Mouse (Mus musculus) ES-E14 (cell line): Measurements from ENCODE around the gene Metap1. TPM values are rescaled to one million over a fixed set of nuclear protein-coding genes. Genes with fewer than 3 reads are reported as not detected.

Experiments
- DNase-seq: peaks from one replicate; pipeline ENCODE4 v3.0.0-alpha.2; 2013; ENCODE audit warnings: low read depth, low spot score
- H3K27ac ChIP-seq: 2 replicates; pipeline ENCODE4 v1.5.1; 2012; ENCODE audit warnings: low read depth, mild to moderate bottlenecking, low read length, moderate library complexity, mixed read lengths; ENCODE audit not compliant: poor library complexity, insufficient read depth, severe bottlenecking
- H3K36me3 ChIP-seq: 2 replicates; pipeline ENCODE4 v1.6.1; 2012; ENCODE audit warnings: mild to moderate bottlenecking, low read length, moderate library complexity, mixed read lengths; ENCODE audit not compliant: control insufficient read depth, poor library complexity, insufficient read depth, severe bottlenecking
- H3K4me1 ChIP-seq, 2 experiments: fragments of 150-350 bp in 1 of 2; sonication (generic) in 1 of 2; 2 replicates each; pipeline ENCODE4 v1.6.1; 2012; ENCODE audit warnings: low read length in 2 of 2, mild to moderate bottlenecking in 1 of 2, mixed read lengths in 1 of 2; ENCODE audit not compliant: control insufficient read depth in 2 of 2, insufficient read depth in 2 of 2, poor library complexity in 1 of 2
- H3K4me3 ChIP-seq, 2 experiments: fragments of 150-350 bp in 1 of 2; sonication (generic) in 1 of 2; 2 replicates each; pipeline ENCODE4 v1.5.1; 2012; ENCODE audit warnings: low read length in 2 of 2, low read depth in 1 of 2, mild to moderate bottlenecking in 1 of 2, mixed read lengths in 1 of 2; ENCODE audit not compliant: insufficient read depth in 1 of 2, poor library complexity in 1 of 2, severe bottlenecking in 1 of 2
- H3K9ac ChIP-seq: 2 replicates; pipeline ENCODE4 v1.6.1; 2012; ENCODE audit warnings: low read depth, mild to moderate bottlenecking, low read length, mixed read lengths; ENCODE audit not compliant: poor library complexity, insufficient read depth, severe bottlenecking
- H3K9me3 ChIP-seq: fragments of 150-350 bp; sonication (generic); 2 replicates; pipeline ENCODE4 v1.6.1; 2012; ENCODE audit warnings: low read depth, mild to moderate bottlenecking, low read length; ENCODE audit not compliant: control insufficient read depth, insufficient read depth
- CHD2 ChIP-seq: IDR thresholded peaks from 2 replicates; pipeline ENCODE4 v1.6.1; 2014; ENCODE audit warnings: mild to moderate bottlenecking, low read depth, low read length, inconsistent platforms
- HCFC1 ChIP-seq: IDR thresholded peaks from 2 replicates; pipeline ENCODE4 v1.6.1; 2012; ENCODE audit warnings: low read length, inconsistent platforms, borderline replicate concordance; ENCODE audit not compliant: insufficient read depth
- MAFK ChIP-seq: IDR thresholded peaks from 2 replicates; pipeline ENCODE4 v1.6.1; 2014; ENCODE audit warnings: mild to moderate bottlenecking, low read depth, low read length, inconsistent platforms; ENCODE audit not compliant: insufficient read depth
- ZC3H11A ChIP-seq: IDR thresholded peaks from 2 replicates; pipeline ENCODE4 v1.6.1; 2012; ENCODE audit warnings: low read depth, mild to moderate bottlenecking, inconsistent platforms, low read length, borderline replicate concordance
- ZNF384 ChIP-seq: IDR thresholded peaks from 2 replicates; pipeline ENCODE4 v1.6.1; 2012; ENCODE audit warnings: low read depth, low read length, inconsistent platforms
- in situ Hi-C, 2 experiments: fragments of 600-800 bp; cut with MboI; formaldehyde crosslinking; loops; one replicate each; pipeline ENCODE4 v1.15.1; 2025; ENCODE audit warnings: low sequenced_read_pairs in 2 of 2, inconsistent platforms in 1 of 2; ENCODE audit not compliant: unreplicated experiment in 2 of 2
- total RNA-seq: library from RNA; depleted of rRNA; stranded (reverse); fragments of 300-350 nt; gene quantifications from 2 replicates; pipeline ENCODE4 v1.2.3, GENCODE M21; 2012

Gene Metap1
- total RNA-seq, 1 experiment, result 67.7 TPM

GRCm38 (mm10) chr3:138495166-138496145 lies 6.1 kb upstream of the Metap1 start:
- Histone ChIP-seq H3K4me1 (no peaks in the 10 kb centered on the region), H3K9ac (no peak overlapping the region), H3K36me3 (no peaks in the 10 kb centered on the region), H3K4me3 (no peak overlapping the region), H3K27ac (no peak overlapping the region), H3K9me3 (no peaks in the 10 kb centered on the region)
- no peak for DNase-seq
- TF ChIP-seq HCFC1 (no peak), MAFK (no peak), ZNF384 (no peak)
- in situ Hi-C loops, result no loop called here

- no peaks in the 10 kb centered on the region for H3K36me3 ChIP-seq
- no peak overlapping the region for H3K9ac ChIP-seq
- no peak for DNase-seq
- TF ChIP-seq ZNF384 (no peak), CHD2 (no peak), MAFK (no peak), ZC3H11A (no peak), HCFC1 (no peak)
- no peaks in the 10 kb centered on the region for H3K4me1 ChIP-seq
- H3K27ac ChIP-seq, result no peak overlapping the region
- H3K4me3 ChIP-seq, result no peak overlapping the region
- in situ Hi-C loops, result no loop called here
- H3K9me3 ChIP-seq, result no peaks in the 10 kb centered on the region
These were observed 5.2 kb upstream of the Metap1 start for GRCm38 (mm10) chr3:138494565-138494964.

- no peaks in the 10 kb centered on the region for H3K9me3 ChIP-seq
- DNase-seq, result no peak
- in situ Hi-C loops, result no loop called here
- no peak overlapping the region for H3K27ac ChIP-seq
- no peak overlapping the region for H3K9ac ChIP-seq
- H3K4me1 ChIP-seq, result no peaks in the 10 kb centered on the region
- no peaks in the 10 kb centered on the region for H3K36me3 ChIP-seq
- TF ChIP-seq ZNF384 (no peak), HCFC1 (no peak), ZC3H11A (no peak), CHD2 (no peak), MAFK (no peak)
- no peak overlapping the region for H3K4me3 ChIP-seq
These were observed 4.4 kb upstream of the Metap1 start for GRCm38 (mm10) chr3:138493668-138494067.

- H3K4me3 ChIP-seq, result peak overlapping the region; percentile 77 to 88
- H3K9me3 ChIP-seq, result no peaks in the 10 kb centered on the region
- no peak for DNase-seq
- H3K36me3 ChIP-seq, result peaks cover 2% of the 10 kb centered on the region; the same call in 1 of the 2 replicates
- H3K27ac ChIP-seq, result no peak overlapping the region
- in situ Hi-C loops, result no loop called here
- TF ChIP-seq ZNF384 (no peak), MAFK (no peak), HCFC1 (no peak), ZC3H11A (no peak), CHD2 (no peak)
- H3K4me1 ChIP-seq, result peaks cover 0 to 4% of the 10 kb centered on the region in 2 experiments; a peak in 1 of 4 replicates
- peak overlapping the region; percentile 84; the same call in 1 of the 2 replicates for H3K9ac ChIP-seq
These were observed 671 bp upstream of the Metap1 start for GRCm38 (mm10) chr3:138490034-138490337.
